Mouse (Mus musculus) right cerebral cortex, postnatal 14 days (tissue): ENCODE data around the gene Rpn1.

Experiments used
- DNase-seq: peaks from one replicate; pipeline ENCODE4 v3.0.0; 2022

Gene Rpn1

DNA sequence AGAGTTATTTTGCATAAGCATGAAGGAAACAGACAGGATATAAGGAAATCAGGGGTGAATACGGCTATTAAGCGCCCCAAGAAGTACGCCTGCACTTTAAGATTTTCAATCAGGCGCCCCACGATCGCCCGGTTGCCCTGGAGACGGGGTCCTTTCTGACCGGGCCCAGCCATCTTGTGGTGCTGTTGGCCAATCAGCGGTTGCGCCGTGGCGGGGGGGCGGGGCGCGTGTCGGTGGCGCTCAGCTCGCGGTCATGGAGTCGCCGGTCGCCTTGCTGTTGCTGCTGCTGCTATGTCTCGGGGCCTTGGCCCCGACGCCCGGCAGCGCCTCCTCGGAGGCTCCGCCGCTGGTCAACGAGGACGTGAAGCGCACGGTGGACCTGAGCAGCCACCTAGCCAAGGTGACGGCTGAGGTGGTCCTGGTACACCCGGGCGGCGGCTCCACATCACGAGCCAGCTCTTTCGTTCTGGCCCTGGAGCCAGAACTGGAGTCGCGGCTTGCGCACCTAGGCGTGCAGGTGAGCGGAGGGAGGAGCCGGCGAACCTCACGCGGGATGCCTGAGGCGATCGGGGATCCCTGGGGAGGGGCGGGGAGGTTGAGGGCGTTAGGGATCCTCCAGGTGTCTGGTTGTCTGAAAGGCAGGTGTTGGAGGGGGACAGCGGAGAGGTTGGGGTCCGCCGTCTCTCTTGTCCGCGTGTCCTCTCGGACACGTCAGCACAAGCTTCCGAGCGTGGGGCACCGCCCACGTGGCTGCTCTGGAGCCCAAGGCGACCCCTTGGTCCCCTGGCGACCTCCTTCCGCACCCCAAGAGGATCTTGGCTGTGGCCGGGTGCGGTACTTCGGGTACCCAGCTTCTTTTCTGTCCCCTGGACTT lies at the start of gene Rpn1:
Gene Rpn1 (plus strand): TSS at position 205 of the 874 bp plus-strand sequence.
- peak; percentile 99 for DNase-seq

DNA sequence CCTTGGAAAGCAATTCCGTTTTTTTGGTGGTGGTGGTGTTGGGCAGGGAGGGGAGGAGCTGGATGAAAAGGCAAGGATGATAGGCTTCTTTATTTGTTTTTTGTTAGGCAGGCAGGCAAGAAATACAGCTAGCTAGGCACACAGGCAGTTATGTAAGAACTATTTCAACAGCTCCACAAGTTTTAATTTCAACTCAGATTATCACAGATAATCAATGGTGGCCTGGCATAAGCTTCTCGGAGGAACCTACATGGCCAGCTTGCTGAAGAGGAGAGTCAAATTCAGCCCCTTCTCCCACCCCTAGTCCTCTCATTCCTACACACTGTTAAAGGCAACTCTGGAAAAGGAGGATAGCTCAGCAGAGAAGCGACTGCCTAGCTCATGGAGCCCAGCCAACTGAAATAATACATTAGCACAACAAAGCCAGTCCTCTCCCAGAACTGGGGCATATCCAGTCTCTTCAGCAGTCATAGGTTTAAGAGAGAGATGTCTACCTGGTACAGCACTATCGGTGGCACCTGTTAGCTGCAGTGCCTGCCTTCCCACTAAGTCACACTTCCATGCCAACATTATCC lies 46.7 kb upstream of the Rpn1 start:
- DNase-seq = no peak

DNA sequence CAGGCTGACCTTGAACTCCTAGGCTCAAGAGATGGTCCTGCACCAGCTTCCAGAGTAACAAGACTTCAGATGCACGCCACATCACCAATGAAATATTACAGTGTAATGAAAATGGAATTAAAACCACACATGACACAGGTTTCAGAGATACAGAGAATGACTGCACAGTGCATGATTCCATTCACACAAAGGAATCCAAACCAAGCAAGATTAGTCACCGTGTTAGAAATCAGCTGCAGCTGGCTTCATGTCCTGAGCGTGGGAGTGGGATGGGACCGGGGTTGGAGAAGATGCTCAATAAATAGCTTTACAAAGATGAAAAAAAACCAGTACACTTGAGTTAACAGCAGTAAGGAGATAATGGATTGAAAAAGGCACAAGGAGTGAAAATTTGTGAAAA lies 44.9 kb upstream of the Rpn1 start:
- DNase-seq = no peak

DNA sequence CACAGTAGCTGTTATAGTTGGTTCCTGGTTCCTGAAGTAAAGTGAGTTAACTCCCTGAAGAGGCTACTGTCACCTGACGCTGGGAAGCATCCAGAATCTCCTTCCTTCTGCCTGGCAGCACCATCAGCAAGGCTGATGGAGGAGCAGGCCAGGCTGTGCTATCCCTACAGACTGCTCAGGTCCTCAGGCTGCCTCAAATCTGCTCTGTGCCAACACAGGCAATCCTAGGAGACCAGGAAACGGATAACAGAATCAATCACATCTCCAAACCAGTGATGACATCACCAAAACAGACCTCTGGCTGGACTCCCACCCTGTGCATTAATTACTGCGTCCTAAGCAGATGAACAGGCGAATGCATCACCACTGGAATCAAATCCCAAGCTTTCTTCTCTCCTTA lies 43.1 kb upstream of the Rpn1 start:
- DNase-seq = no peak

DNA sequence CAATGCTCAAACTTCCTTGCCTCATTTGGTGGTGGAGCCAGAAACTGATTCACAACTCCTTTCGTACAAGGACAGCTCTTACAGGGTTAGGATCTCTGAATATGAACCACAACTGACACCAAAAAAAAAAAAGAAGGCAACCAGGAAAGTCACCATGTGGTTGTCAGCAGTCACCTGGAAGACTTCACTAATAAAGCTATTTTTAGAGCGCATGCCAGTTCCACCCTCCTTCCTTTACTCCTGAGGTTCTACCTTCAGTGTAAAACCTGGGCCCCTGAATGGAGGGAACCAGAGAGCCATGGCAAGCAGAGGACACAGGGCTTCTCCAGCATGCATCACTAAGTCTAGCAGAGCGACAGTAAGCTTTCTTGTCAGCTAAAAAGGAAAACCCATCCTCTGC lies 41.9 kb upstream of the Rpn1 start:
- no peak for DNase-seq

DNA sequence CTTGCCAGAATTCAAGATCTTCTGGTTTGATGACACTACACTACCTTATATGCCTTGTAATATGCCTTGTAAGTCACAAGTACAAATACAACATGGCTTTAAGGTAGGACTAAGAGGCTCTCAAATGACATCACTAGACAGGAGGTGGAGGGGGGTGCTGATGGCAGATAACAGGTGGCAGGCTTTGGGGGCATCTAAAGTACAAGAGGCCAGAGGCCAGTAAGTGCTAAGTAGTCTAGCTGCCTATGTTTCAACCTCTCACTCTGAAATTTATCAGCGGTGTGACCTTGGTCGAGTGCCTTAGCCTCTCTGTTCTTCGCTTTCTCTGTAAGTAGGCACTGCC lies 40.1 kb upstream of the Rpn1 start:
- no peak for DNase-seq

DNA sequence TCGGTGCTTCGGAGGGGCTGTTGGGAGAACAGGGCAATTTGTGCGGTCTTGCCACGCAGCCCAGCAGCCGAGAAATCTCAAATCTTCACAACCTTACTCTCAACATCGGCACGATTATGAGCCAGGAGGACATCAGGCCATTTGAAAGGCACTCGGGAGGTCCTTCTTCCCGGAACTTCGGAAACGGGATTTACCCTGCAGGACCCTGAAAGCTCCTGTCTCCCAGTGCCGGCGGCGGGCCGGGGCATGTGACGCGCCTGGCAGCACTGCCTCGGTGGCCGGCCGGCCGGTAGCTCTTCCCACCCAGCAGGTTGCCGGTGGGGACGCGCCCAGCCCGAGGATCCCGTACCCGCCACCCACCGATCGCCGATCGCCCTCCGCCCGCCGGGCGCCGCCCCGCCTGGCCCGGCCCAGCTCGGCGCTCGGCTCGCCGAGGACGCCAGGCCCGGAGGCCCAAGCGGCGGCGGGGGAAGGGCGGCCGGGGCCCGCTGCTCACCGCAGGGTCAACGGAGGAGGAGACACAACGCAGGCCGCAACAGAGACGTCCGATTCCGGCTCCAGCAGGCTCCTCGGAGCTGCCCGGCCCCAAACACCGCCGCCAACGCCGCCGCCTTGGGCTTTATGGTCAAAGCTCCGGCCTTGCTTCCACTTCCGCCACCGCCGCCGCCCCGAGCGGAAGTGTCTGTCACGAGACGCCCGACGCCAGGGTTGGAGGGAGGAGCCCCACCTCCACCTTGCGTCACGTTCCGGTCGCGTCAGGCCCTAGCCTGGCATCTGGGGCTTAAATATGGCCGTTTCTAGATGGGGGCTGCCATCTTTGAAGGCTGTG lies 39.5 kb upstream of the Rpn1 start, which contains the start of gene Rab7:
Gene Rab7 (minus strand): TSS at position 694 of the 829 bp plus-strand sequence.
- DNase-seq = peak; percentile 96

DNA sequence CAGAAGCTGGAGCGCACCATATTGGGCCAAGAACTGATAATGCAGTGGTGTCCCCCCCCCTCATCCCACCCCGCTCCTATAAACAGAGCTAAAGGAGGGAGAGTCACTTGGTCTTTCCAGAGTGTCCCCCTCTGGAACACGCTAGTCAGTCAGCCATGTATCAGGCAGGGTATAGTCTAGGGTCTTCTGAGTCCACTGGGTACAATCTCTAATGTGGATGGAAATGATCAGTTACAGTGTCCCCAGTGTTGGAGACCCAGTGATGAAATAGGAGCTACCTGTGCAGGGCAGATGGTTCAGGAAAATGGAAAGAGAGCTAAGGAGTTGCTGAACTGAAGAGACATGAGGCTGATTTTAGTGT lies 38.9 kb upstream of the Rpn1 start:
- no peak for DNase-seq

DNA sequence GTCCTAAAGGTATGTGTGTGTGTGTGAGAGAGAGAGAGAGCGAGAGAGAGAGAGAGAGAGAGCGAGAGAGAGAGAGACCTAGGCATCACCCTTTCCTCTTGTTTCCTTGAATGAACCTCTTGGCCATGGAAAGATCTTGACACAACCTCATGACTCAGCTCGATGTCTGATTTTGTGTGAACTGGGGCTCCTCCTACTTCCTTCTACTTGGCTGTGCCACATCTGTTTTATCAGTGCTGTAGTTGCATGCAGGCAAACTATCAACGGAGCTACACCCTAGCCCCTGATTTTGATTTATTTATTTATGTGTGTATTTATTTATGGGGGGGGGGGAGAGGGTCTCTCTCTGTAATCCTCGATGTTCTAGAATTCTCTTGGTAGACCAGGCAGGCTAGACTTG lies 36.4 kb upstream of the Rpn1 start:
- DNase-seq = no peak

DNA sequence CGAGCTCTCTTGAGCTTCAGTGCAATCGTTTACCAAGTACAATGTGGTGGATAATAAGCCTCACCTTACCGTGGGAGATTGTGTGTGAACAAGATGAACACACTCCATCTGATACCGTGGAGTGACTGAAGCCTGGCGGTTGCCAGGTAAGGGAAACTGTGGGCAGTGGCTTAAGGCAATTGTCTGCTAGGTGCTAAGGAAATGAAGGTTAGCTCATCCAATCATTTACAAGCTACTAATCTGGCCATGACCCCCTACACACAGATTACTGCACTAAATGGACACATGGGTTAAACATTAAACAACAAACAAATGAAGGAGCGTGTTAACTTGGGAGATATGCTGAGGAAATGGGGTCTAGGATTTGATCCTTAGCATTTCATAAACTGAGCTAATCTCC lies 35.3 kb upstream of the Rpn1 start:
- no peak for DNase-seq

DNA sequence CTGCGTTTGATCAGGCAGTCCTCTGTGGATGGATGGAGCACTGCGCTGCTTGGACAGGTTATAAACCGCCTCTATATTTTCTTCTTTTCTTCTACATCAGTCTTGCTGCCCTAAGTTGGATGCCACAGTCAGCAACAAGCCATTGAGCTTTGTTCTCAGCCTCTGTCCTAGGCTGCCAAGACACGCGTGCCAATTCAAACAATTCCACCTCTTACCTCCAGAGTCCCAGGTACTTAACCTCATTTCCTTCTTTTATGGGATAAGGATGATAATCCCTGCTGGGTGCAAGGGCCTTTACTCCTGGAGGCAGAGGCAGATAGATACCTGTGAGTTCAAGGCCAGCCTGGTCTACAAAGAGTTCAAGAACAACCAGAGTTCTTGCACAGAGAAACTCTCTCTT lies 33.1 kb upstream of the Rpn1 start:
- no peak for DNase-seq

DNA sequence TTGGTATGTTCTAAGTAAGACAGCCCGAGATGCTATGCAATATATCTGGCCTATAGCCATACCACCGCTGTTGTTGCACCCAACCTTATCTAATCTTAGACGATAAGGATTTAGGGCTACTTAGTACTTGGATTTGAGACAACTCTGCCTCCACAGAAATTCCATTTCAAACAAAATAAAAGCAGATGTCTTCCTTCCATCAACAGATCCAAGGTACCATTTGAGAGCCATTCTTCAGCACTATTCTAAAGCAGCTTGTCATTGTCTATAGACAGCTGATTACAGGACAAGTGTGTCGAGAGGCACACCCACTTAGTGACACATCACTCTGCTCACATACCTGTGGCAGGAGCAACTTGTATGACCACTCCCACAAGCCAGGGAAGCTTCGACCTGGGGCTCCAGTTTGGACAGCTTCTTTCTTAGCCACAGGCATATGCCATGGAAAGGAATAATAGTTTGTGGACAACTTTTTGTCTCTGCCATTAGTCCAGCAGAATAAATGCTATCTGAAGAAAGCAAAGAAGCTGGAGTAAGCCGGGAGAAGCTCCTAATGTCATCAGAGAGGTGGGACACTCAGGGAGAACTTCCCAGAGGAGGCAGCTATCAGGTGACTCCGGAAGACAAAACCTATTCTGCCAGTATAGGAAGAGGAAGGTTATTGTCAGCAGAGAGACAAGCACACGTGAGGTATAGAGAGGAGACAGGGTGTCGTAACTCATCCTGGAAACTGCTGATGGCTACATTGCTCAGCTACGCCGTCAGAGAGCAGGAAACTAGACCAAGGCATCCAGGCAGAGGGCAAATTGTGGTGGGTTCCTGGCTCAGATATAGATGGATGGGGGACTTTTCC lies 30.8 kb upstream of the Rpn1 start:
- no peak for DNase-seq

DNA sequence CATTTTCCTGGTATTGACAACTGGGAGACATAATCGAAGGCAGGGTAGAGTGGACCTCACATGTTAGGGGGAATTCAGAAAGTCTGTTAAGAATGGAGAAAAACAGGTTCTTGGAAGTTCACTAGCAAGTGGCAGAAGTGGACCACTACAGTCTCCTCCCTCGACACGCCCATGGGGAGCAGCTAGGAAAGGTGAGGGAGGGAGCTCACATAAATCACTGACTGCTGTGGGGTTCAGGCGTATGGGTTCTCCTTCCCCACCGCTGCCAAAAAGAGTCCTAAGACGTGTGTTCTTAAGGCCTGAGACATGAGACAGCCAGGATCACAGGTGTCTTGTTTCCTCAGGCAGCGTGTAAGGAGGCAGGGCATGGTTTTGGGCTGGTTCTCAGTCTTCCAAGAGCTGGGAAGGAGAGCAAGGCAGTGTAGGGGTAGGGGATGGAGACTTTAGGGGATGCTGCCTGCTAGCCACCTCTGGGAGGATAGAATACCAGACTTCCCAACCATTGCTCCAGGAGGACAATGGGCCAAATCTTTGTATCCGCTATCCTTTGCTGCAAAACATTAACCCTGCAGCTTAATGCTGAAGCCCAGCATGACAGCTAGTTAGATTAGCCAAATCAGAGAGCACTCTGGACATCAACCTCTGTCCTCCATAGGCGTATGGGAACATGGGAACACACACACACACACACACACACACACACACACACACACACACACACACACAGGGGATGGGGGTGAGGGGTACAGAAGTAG lies 30.0 kb upstream of the Rpn1 start:
- DNase-seq = no peak

DNA sequence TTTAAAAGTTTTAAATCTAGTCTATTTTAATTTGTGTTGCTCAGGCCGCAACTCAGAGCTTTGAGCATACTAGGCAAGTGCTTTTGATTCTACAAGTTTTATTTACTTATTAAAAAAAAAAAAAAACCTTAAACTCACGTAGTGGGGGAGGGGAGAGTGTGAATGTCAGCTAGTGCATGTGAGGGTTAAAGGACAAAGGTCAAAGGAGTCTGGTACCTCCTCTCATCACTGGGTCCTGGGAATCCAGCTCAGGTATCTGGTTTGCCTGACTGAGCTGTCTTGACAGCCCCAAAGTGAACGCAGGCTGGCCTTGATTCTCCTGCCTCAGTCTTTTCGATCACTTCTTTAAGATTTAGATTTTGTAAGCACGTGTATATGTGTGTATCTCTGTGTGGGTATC lies 28.6 kb upstream of the Rpn1 start:
- DNase-seq = no peak

DNA sequence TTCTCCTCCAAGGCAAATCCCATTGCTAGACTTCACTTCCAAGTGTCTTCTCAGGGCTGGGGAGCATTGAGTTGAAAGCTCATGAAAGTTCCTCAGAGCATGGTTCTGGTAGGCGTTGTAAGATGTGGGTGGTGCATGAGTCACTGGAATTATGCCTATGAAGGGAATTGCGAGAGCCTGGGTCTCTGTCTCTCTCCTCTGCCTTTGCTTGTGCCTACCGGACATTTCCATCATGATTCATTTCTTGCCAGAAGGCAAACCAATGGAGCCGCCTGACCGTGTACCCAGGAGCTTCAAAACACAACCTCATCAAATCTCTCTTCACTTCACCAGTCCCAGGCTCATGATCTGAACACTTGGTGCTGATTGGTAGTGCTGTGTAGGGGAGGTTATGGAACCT lies 27.4 kb upstream of the Rpn1 start:
- no peak for DNase-seq

DNA sequence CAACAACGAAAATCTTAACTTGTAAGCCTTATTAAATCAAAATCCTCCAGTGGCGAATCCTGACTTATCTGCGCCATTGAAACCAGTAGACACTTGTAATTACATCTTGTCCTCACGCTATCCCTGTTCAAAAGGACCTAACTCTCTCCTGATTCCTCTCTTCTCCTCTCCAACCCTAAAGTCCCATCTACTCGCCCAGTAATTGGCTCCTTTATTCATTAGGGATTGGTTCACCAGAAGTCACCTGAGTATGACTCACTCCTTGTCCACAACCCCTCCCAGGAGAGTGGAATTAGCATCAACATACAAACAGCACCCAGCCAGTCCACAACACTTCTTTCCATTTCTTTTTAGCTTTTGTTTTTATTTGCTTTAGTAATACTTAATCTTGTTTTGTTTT lies 24.4 kb upstream of the Rpn1 start:
- DNase-seq = no peak

DNA sequence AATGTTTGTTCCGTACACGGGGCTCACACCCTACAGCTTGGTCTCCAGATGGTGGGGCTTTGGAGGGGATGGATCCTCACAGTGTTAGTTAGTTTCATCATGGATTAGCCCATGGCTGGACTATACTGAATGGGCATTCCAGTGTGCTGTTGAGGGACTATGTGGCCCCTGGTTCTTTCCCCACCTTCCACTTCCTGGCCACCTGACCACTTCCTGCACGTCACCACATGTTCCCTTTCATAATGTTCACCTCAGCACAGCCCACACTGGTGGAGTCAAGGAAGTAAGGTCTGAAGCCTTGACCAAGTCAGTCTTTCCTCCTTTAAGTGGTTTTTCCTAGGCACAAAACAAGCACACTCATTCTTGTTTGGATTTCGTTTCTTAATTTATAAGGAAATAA lies 23.7 kb upstream of the Rpn1 start:
- no peak for DNase-seq

DNA sequence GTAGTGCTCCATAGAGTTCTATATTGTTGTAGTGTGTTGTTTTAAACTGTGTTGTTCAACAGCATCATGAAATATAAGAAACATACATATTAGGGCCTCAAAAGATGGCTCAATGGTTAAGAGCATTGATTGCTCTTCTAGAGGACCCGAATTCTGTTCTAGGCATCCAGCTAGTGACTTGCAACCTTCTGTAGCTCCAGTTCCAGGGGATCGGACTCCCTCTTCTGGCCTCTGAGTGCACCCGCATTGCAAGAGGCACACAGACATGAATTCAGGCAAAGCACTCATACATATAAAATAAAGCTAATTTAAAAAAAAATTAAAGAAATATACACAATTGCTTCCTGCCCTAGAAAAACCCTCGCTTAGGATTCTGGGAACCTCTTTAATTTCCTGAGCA lies 22.9 kb upstream of the Rpn1 start:
- no peak for DNase-seq

DNA sequence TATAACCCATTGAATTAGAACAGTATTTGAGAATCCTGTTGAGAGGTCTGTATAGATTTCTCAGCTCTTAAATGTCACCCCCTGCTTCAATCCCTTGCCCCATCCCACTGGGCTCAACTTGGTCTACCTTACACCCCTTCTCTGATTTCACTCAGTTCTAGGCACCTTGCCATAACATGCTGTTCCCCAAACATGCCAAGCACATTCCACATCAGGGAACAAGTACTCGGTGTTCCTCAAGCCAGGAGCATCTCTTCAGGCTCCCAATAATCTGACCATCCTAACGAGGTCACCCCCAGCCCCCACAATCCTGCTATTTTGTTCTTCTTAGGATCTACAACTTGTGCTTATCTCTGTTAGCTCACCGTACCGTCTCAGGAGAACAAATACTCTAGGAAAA lies 21.9 kb upstream of the Rpn1 start:
- DNase-seq = no peak

DNA sequence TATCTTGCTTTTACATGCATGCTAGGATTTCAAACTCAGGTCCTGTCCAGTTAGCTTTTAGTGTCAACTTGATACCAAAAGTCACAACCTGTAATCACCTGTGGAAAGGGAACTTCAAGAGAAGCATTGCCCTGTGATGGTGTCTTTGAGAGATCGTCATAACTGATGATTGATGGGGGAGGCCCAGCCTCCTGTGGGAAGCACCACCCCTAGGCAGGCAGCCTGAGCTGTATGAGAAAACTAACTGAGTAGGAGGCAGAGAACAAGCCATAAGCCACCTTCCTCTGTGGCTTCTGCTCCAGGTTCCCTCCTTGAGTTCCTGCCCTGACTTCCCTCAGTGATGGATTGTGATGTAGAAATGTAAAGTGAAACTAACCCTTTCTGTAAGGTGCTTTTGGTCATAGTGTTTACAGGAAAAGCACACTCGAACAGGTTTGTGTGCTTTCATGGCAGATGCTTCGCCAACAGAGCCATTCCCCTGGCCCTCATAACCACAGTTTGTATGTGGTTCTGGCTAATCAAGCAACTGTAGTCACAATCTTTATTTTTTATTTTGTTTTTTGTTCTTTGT lies 20.1 kb upstream of the Rpn1 start:
- DNase-seq = no peak

DNA sequence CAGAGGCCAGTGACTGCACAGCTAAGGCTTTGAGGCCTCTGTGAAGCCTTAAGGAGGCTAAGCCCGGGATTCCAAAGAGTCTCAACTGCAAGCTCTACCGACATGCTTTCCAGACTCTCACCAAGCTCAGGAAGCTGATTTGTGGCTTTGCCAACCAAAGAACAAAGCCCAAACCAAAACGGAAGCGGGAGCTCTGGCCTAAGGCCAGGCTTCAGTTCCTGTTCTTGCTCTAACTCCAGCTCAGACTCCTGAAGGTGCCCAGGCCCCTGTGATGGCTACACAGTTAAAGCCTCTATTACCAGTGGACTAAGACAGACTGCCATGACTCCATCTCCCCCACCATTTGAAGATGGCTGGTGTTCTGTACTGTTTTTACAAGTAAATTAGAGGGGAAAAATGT lies 19.2 kb upstream of the Rpn1 start:
- peak; percentile 11 for DNase-seq

DNA sequence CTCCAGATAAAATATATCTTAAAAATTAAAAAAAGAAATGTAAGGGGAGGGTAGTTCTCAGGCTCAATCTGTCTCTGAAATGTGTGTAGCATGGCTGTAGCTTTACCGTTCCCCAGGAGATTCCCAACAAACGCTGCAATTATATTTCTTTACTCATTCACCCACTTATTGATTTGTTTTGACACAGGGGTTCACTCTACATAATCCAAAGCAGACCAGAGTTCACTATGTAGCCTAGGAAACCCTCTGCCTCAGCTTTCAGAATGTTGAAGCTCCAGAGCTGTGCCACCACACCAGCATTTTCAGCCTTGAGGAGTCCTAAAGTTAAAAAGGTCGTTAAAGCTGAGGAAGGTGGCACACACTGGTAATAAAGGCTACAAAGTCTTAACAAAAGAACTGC lies 18.3 kb upstream of the Rpn1 start:
- no peak for DNase-seq
